Mouse (Mus musculus): ENCODE measurements around the gene Dnajc16. TPM values are rescaled to one million over a fixed set of nuclear protein-coding genes. Genes with fewer than 3 reads are reported as not detected.
A peak's percentile ranks its signal among the peaks of the same experiment; 100 is the strongest.

Dnajc16 gene
- polyA plus RNA-seq, 1 experiment = 9.1 TPM

DNA sequence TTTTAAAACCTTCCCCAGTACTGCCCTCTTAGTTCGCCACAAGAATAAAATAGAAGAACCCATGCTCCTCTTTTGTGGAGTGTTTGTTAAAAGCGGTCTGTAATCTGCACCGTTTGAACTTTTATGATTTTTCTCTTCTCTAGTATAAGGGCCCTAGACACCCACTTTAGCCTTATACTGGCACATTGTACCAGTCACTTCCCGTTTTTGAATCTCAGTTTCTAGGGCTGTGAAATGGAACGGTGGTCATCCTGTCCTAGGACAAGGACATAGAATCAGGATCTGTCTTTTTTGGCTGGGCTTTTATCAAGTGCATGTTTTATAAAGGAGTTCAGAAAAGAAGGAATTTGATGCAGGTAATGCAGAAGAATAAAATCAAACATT is 3.4 kb upstream of the Dnajc16 start:
- Histone ChIP-seq H3K4me3 (ENCODE audit: low read depth, low read length) (peak overlapping the region; percentile 72), H3K9ac (ENCODE audit: low read depth, poor library complexity, severe bottlenecking) (peak overlapping the region; percentile 44), H3K27me3 (ENCODE audit: control insufficient read depth, insufficient read depth, low read length, poor library complexity, severe bottlenecking) (no peaks in the 10 kb centered on the region), H3K4me1 (ENCODE audit: control insufficient read depth, insufficient read depth, low read length) (no peaks in the 10 kb centered on the region), H3K27ac (ENCODE audit: insufficient read depth, low read length) (no peak overlapping the region), H3K9me3 (replicated peaks; ENCODE audit: control insufficient read depth, insufficient read depth, low read length, poor library complexity, severe bottlenecking) (no peaks in the 10 kb centered on the region), H3K36me3 (ENCODE audit: control insufficient read depth, insufficient read depth, low read length, poor library complexity, severe bottlenecking) (no peaks in the 10 kb centered on the region)
- TF ChIP-seq EP300 (IDR thresholded peaks at IDR 0.05; ENCODE audit: insufficient read depth, low read depth, low read length) (no peak), CTCF (IDR thresholded peaks at IDR 0.05; ENCODE audit: low read depth, low read length) (no peak), POLR2A (IDR thresholded peaks at IDR 0.05; ENCODE audit: insufficient read depth, low read length) (no peak)

DNA sequence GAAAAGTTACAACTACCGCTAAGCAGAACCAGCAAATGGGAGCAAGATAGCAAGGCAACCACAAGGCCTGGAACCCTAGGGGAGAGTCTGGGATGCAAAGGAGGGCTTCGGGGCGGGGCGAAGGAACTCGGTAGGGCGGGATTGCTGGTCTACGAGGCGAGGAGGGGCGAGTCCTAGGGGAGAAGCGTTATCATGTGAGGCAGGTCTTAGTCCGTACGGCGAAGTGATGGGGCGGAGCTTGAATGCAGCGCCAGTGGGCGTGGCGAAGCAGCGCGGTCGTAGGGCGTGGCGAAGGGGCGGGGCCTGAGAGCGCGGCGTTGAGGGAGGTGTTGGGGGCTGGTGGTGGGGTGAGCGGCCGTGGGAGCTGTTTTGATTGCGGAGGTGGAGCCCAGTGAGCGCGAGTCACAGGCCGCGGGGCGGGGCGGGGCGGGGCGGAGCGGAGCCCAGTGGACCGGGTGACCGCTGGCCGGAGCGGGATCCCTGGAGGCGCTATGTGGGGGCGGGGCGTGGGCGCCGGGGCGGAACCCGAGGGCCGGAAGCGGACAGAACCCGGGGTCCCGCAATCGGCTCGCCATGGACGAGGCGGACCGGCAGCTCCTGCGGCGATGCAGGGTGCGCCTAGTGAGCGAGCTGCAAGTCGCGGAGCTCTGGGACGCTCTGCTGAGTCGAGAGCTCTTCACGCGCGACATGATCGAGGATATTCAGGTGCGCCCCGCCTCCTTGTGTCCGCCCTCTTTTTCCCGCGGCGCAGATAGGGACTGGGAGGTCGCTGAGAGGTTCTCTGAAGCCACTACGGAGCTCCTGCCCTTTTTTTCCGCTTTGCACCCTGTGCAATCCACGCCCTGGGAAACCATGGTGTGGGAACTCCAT is 2.8 kb upstream of the Dnajc16 start, which contains the start of gene Casp9:
Casp9 (plus strand) TSS at position 331 of the 870 bp plus-strand sequence.
- Histone ChIP-seq H3K36me3 (ENCODE audit: control insufficient read depth, insufficient read depth, low read length, poor library complexity, severe bottlenecking) (no peaks in the 10 kb centered on the region), H3K9ac (ENCODE audit: low read depth, poor library complexity, severe bottlenecking) (peak within 1 kb of the TSS; percentile 44), H3K4me3 (ENCODE audit: low read depth, low read length) (peak within 1 kb of the TSS; percentile 72), H3K27me3 (ENCODE audit: control insufficient read depth, insufficient read depth, low read length, poor library complexity, severe bottlenecking) (no peaks in the 10 kb centered on the region), H3K9me3 (replicated peaks; ENCODE audit: control insufficient read depth, insufficient read depth, low read length, poor library complexity, severe bottlenecking) (no peaks in the 10 kb centered on the region), H3K4me1 (ENCODE audit: control insufficient read depth, insufficient read depth, low read length) (no peaks in the 10 kb centered on the region), H3K27ac (ENCODE audit: insufficient read depth, low read length) (peak within 1 kb of the TSS; percentile 79)
- TF ChIP-seq POLR2A (IDR thresholded peaks at IDR 0.05; ENCODE audit: insufficient read depth, low read length) (peak; percentile 24), CTCF (IDR thresholded peaks at IDR 0.05; ENCODE audit: low read depth, low read length) (no peak), EP300 (IDR thresholded peaks at IDR 0.05; ENCODE audit: insufficient read depth, low read depth, low read length) (peak; percentile 37; the same call in 1 of the 2 replicates)

DNA sequence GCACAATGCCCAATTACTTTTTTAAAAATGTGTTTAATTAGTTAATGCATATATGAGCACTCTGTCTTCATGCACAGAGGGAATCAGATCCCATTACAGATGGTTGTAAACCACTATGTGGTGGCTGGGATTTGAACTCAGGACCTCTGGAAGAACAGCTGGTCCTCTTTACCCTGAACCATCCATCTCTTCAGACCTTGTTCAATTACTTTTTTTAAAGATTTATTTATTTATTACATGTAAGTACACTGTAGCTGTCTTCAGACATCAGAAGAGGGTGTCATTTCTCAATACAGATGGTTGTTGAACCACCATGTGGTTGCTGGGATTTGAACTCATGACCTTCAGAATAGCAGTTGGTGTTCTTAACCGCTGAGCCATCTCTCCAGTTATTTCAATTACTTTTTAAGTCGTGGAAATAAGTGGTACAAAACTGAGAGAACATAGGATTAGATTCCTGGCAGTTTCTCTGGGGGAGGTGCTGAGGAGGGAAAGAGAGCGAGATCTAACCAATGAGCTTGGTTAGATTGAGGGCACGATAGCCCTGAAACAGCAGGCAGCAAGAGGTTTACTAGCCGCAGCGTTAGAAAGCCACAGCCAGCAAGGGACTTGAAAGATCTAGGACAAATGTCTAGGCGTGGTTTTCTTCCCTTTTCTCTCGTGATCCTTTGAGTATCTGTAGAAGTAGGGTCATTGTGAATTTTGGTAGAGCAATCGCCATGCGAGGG is 2.0 kb upstream of the Dnajc16 start:
- Histone ChIP-seq H3K36me3 (ENCODE audit: control insufficient read depth, insufficient read depth, low read length, poor library complexity, severe bottlenecking) (no peaks in the 10 kb centered on the region), H3K27ac (ENCODE audit: insufficient read depth, low read length) (peak overlapping the region; percentile 79), H3K4me3 (ENCODE audit: low read depth, low read length) (peak overlapping the region; percentile 17), H3K4me1 (ENCODE audit: control insufficient read depth, insufficient read depth, low read length) (no peaks in the 10 kb centered on the region), H3K9ac (ENCODE audit: low read depth, poor library complexity, severe bottlenecking) (peak overlapping the region; percentile 42), H3K27me3 (ENCODE audit: control insufficient read depth, insufficient read depth, low read length, poor library complexity, severe bottlenecking) (no peaks in the 10 kb centered on the region), H3K9me3 (replicated peaks; ENCODE audit: control insufficient read depth, insufficient read depth, low read length, poor library complexity, severe bottlenecking) (no peaks in the 10 kb centered on the region)
- no peak for TF ChIP-seq POLR2A (IDR thresholded peaks at IDR 0.05; ENCODE audit: insufficient read depth, low read length)
- TF ChIP-seq CTCF (IDR thresholded peaks at IDR 0.05; ENCODE audit: low read depth, low read length) = no peak
- no peak for TF ChIP-seq EP300 (IDR thresholded peaks at IDR 0.05; ENCODE audit: insufficient read depth, low read depth, low read length)

DNA sequence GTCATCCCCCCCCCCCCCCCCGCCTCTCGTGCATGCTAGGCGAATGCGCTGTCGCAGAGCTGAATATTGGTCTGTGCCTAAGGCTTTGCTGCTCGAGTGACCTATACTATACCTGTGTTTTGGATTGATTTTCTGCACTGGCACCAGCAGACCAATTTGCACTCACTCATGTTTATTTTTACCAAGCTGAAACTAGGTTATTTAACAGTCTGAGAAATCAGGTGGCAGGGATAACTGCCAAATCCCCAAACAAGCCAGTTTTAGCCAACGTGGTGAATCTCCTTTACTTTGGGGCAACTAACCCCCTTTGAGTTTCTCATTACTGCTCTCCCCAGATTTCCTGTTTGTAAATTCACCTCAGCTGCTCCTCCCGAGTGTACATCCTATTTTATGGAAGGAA is 1.2 kb upstream of the Dnajc16 start:
- Histone ChIP-seq H3K27me3 (ENCODE audit: control insufficient read depth, insufficient read depth, low read length, poor library complexity, severe bottlenecking) (no peaks in the 10 kb centered on the region), H3K4me3 (ENCODE audit: low read depth, low read length) (no peak overlapping the region), H3K36me3 (ENCODE audit: control insufficient read depth, insufficient read depth, low read length, poor library complexity, severe bottlenecking) (no peaks in the 10 kb centered on the region), H3K4me1 (ENCODE audit: control insufficient read depth, insufficient read depth, low read length) (no peaks in the 10 kb centered on the region), H3K9me3 (replicated peaks; ENCODE audit: control insufficient read depth, insufficient read depth, low read length, poor library complexity, severe bottlenecking) (no peaks in the 10 kb centered on the region), H3K9ac (ENCODE audit: low read depth, poor library complexity, severe bottlenecking) (no peak overlapping the region), H3K27ac (ENCODE audit: insufficient read depth, low read length) (no peak overlapping the region)
- TF ChIP-seq EP300 (IDR thresholded peaks at IDR 0.05; ENCODE audit: insufficient read depth, low read depth, low read length) = no peak
- no peak for TF ChIP-seq POLR2A (IDR thresholded peaks at IDR 0.05; ENCODE audit: insufficient read depth, low read length)
- no peak for TF ChIP-seq CTCF (IDR thresholded peaks at IDR 0.05; ENCODE audit: low read depth, low read length)

DNA sequence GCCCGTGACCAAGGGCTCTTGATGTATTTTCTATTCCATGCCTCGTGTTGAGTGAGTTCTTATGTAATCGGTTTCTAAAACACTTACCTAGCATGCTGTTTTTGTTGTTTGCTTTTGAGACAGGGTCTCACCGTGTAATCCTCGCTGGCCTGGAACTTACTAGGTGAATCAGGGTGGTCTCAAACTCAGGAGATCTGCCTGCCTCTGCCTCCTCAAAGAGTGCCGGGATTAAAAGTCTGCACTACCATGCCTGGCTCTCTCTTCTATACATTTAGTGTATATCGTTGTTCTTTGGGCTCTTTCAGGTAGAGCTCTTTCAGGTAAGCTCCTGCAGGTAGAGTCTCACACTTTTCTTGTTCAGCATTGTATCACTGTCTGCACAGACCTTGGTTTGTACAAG is 755 bp upstream of the Dnajc16 start:
- Histone ChIP-seq H3K9me3 (replicated peaks; ENCODE audit: control insufficient read depth, insufficient read depth, low read length, poor library complexity, severe bottlenecking) (no peaks in the 10 kb centered on the region), H3K4me1 (ENCODE audit: control insufficient read depth, insufficient read depth, low read length) (no peaks in the 10 kb centered on the region), H3K36me3 (ENCODE audit: control insufficient read depth, insufficient read depth, low read length, poor library complexity, severe bottlenecking) (no peaks in the 10 kb centered on the region), H3K27me3 (ENCODE audit: control insufficient read depth, insufficient read depth, low read length, poor library complexity, severe bottlenecking) (no peaks in the 10 kb centered on the region), H3K9ac (ENCODE audit: low read depth, poor library complexity, severe bottlenecking) (no peak overlapping the region), H3K27ac (ENCODE audit: insufficient read depth, low read length) (no peak overlapping the region), H3K4me3 (ENCODE audit: low read depth, low read length) (no peak overlapping the region)
- no peak for TF ChIP-seq CTCF (IDR thresholded peaks at IDR 0.05; ENCODE audit: low read depth, low read length)
- no peak for TF ChIP-seq POLR2A (IDR thresholded peaks at IDR 0.05; ENCODE audit: insufficient read depth, low read length)
- no peak for TF ChIP-seq EP300 (IDR thresholded peaks at IDR 0.05; ENCODE audit: insufficient read depth, low read depth, low read length)

Measured in ES-Bruce4 (cell line).